Mouse (Mus musculus) cerebellum, adult 2 months (tissue): Measurements from ENCODE around the gene Negr1.

Experiments
- CTCF ChIP-seq: fragments of 200-500 bp; IDR thresholded peaks from 2 replicates; pipeline ENCODE4 v1.5.1; 2011; ENCODE audit warnings: low read depth, mild to moderate bottlenecking, control low read depth, low read length, moderate library complexity, borderline replicate concordance; ENCODE audit not compliant: insufficient read depth
- POLR2A ChIP-seq: fragments of 200-500 bp; IDR thresholded peaks from 2 replicates; pipeline ENCODE4 v1.6.1; 2011; ENCODE audit warnings: low read length, control low read depth, borderline replicate concordance; ENCODE audit not compliant: insufficient read depth

DNA sequence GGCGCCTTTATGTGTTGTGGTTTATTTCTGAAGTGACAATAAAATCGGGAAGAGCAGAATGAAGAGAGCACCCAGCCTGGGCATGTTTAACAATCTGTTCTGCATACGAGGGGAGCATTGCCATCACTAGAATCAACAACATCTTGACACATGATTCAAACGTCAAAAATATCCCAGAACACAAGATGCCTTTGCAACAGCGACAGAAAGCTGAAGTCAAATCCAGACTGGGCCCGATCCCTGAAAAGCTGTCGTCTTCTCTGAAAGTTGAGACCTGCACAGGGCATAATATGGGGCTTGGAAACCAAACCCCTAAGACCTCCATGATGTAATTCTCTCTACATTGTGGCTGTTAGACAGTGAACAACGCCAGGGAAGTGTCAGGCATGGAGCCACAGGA, 642.0 kb downstream of the Negr1 start:
- no peak for TF ChIP-seq CTCF
- TF ChIP-seq POLR2A = no peak
